In the genomic region with DNA sequence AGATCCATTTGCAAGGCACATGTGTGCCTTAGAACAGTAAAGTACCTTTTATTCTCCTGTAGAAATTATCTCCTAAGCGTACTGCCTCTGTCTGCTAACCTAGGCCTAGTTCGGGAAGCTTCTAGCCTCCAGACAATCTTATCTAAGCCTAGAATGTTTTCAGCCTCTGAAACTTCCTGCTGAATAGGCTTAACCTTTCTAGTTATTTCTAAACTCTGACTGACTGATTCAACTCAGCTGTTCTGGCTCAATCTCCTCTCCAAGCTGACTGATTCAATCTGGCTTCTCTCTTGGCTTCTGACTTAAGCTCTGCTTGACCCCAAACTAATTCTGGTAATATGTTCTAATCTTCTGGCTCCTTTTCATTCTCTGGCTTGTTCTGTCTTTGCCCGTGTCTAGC, we compare ENCODE assay signal across 1 mouse cellular context.
TF ChIP-seq lines count a peak whose summit lies in the region.

No protein-coding gene starts in this region.

TF ChIP-seq in MEL, 35 proteins besides CTCF, POLR2A, EP300 and RAD21:
- TF ChIP-seq POLR2AphosphoS2 (IDR thresholded peaks at IDR 0.05; ENCODE audit: low read length) = no peak
- no peak for TF ChIP-seq ZMIZ1 (IDR thresholded peaks at IDR 0.05; ENCODE audit: low read depth, low read length)
- no peak for TF ChIP-seq UBTF (IDR thresholded peaks at IDR 0.05; ENCODE audit: borderline replicate concordance, insufficient read depth, low read depth, low read length)
- TF ChIP-seq TAL1 (IDR thresholded peaks at IDR 0.05; ENCODE audit: low read length) = no peak
- TF ChIP-seq MYB (IDR thresholded peaks at IDR 0.05; ENCODE audit: low read depth, low read length) = no peak
- peak; percentile 53; the same call in 1 of the 2 replicates for TF ChIP-seq HCFC1 (IDR thresholded peaks at IDR 0.05; ENCODE audit: low read depth, low read length)
- TF ChIP-seq USF1 (IDR thresholded peaks at IDR 0.05; ENCODE audit: low read depth, low read length) = no peak
- no peak for TF ChIP-seq KAT2A (conservative IDR thresholded peaks at IDR 0.05; ENCODE audit: low read depth, low read length)
- no peak for TF ChIP-seq JUND (IDR thresholded peaks at IDR 0.05; ENCODE audit: low read depth, low read length)
- TF ChIP-seq TBP (IDR thresholded peaks at IDR 0.05; ENCODE audit: low read depth, low read length) = 0 out of 2 replicates have a peak, but pooled peaks have one; percentile 18
- TF ChIP-seq CHD2 (IDR thresholded peaks at IDR 0.05; ENCODE audit: low read length) = no peak
- no peak for TF ChIP-seq E2F4 (IDR thresholded peaks at IDR 0.05; ENCODE audit: borderline replicate concordance, low read depth, low read length)
- TF ChIP-seq USF2 (IDR thresholded peaks at IDR 0.05; ENCODE audit: borderline replicate concordance in 1 of 2, insufficient read depth in 1 of 2, low read depth in 1 of 2, low read length in 2 of 2) = no peak
- TF ChIP-seq MXI1 (IDR thresholded peaks at IDR 0.05; ENCODE audit: low read depth, low read length) = no peak
- TF ChIP-seq ZC3H11A (IDR thresholded peaks at IDR 0.05; ENCODE audit: low read depth, low read length) = no peak
- no peak for TF ChIP-seq NRF1 (IDR thresholded peaks at IDR 0.05; ENCODE audit: insufficient read depth, low read depth, low read length, poor library complexity, severe bottlenecking)
- TF ChIP-seq SMC3 (IDR thresholded peaks at IDR 0.05; ENCODE audit: low read depth, low read length) = no peak
- TF ChIP-seq TCF12 (IDR thresholded peaks at IDR 0.05; ENCODE audit: low read depth, low read length) = peak; percentile 51; the same call in 1 of the 2 replicates
- no peak; the same call in 1 of the 2 replicates for TF ChIP-seq BHLHE40 (IDR thresholded peaks at IDR 0.05; ENCODE audit: borderline replicate concordance, low read depth, low read length)
- TF ChIP-seq ETS1 (IDR thresholded peaks at IDR 0.05; ENCODE audit: low read depth, low read length) = peak; percentile 89
- TF ChIP-seq CHD1 (IDR thresholded peaks at IDR 0.05; ENCODE audit: low read depth, low read length) = no peak
- TF ChIP-seq MAX (IDR thresholded peaks at IDR 0.05; ENCODE audit: low read length) = no peak
- TF ChIP-seq GATA1 (IDR thresholded peaks at IDR 0.05; ENCODE audit: low read depth, low read length) = peak; percentile 75
- TF ChIP-seq MYC (IDR thresholded peaks at IDR 0.05; ENCODE audit: low read depth, low read length) = 0 out of 2 replicates have a peak, but pooled peaks have one; percentile 31
- no peak for TF ChIP-seq MEF2A (IDR thresholded peaks at IDR 0.05; ENCODE audit: extremely low read depth, insufficient replicate concordance, low read depth, low read length, poor library complexity, severe bottlenecking)
- no peak for TF ChIP-seq MAFK (IDR thresholded peaks at IDR 0.05; ENCODE audit: borderline replicate concordance, low read depth, low read length)
- TF ChIP-seq ZNF384 (IDR thresholded peaks at IDR 0.05; ENCODE audit: low read depth, low read length) = no peak
- TF ChIP-seq SIN3A (IDR thresholded peaks at IDR 0.05; ENCODE audit: low read length) = peak; percentile 37; the same call in 1 of the 2 replicates
- TF ChIP-seq ELF1 (IDR thresholded peaks at IDR 0.05; ENCODE audit: low read depth, low read length) = no peak
- no peak for TF ChIP-seq ZKSCAN1 (IDR thresholded peaks at IDR 0.05; ENCODE audit: low read depth, low read length)
- no peak for TF ChIP-seq POLR2AphosphoS5 (IDR thresholded peaks at IDR 0.05; ENCODE audit: borderline replicate concordance, low read depth, low read length)
- TF ChIP-seq GABPA (IDR thresholded peaks at IDR 0.05; ENCODE audit: low read depth, low read length) = no peak
- TF ChIP-seq NELFE (IDR thresholded peaks at IDR 0.05; ENCODE audit: low read depth, low read length) = no peak
- peak; percentile 95 for TF ChIP-seq RCOR1 (IDR thresholded peaks at IDR 0.05; ENCODE audit: low read depth, low read length)
- TF ChIP-seq MAZ (IDR thresholded peaks at IDR 0.05; ENCODE audit: low read depth, low read length) = 0 out of 2 replicates have a peak, but pooled peaks have one; percentile 57
